Mouse (Mus musculus): ENCODE measurements around the gene Slc9a9. TPM values are rescaled to one million over a fixed set of nuclear protein-coding genes. Genes with fewer than 3 reads are reported as not detected.

The Slc9a9 gene
- polyA plus RNA-seq, 1 experiment from 2014 or later: 2.2 TPM

DNA sequence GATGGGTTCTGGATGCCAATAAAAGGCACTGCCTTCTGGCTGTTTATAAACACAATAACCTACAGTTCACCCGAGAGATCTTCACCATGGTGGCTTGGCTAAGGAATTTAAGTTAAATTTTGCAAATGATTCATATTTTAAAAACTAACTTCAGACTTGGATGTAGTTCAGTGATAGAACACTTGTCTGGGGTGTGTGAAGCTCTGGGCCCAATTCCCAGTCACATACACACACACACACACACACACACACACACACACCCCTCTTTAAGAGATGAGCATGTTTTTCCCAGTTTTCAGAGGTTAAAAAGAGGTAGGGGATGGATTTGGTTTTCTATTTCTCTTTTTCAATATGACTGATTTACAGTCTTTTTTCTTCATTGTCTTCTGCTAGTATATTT, 15.9 kb downstream of the Slc9a9 start:
- H3K27me3 ChIP-seq: no peaks in the 10 kb centered on the region
- H3K9ac ChIP-seq (replicated peaks): no peak overlapping the region
- WGBS: 72% methylated on average over 1 of the region's 1 CpGs

DNA sequence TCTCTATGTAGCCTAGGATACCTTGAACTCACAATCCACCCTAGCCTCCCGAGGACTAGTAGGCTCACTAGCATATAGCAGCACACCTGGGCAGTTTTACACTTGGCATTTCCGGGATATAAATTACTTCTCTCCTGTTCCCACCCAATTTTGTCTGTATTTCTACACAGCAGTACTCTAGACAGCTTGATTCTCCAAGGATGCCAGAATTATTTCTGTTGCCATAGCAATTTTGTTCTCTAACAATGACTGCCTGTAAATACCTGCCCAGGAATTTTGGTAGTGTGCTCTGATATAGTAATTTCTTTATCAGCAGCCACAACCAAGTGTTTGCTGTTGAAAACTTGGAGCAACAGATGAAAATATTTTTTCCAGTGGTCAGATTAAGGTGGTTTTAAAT, 16.7 kb downstream of the Slc9a9 start:
- Histone ChIP-seq H3K9me3 (no peaks in the 10 kb centered on the region), H3K27ac (no peak overlapping the region), H3K4me3 (replicated peaks) (no peak overlapping the region), H3K36me3 (no peaks in the 10 kb centered on the region), H3K4me2 (no peak overlapping the region), H3K4me1 (replicated peaks) (0 out of 2 replicates have a peak, but pooled peaks cover 4% of the 10 kb centered on the region), H3K9ac (replicated peaks) (no peak overlapping the region), H3K27me3 (no peaks in the 10 kb centered on the region)
- WGBS: 72% methylated on average over 2 of the region's 2 CpGs
- no peak for ATAC-seq (ENCODE audit: insufficient number of reproducible peaks, insufficient read depth, low FRiP score, low TSS enrichment, low read depth)

More for the DNA sequence above, 15.9 kb downstream of the Slc9a9 start:
- Histone ChIP-seq H3K27ac (no peak overlapping the region), H3K9me3 (no peaks in the 10 kb centered on the region), H3K4me2 (no peak overlapping the region), H3K4me3 (replicated peaks) (no peak overlapping the region), H3K36me3 (no peaks in the 10 kb centered on the region), H3K4me1 (replicated peaks) (no peaks in the 10 kb centered on the region)
- ATAC-seq (ENCODE audit: insufficient number of reproducible peaks, insufficient read depth, low FRiP score, low TSS enrichment, low read depth): no peak

DNA sequence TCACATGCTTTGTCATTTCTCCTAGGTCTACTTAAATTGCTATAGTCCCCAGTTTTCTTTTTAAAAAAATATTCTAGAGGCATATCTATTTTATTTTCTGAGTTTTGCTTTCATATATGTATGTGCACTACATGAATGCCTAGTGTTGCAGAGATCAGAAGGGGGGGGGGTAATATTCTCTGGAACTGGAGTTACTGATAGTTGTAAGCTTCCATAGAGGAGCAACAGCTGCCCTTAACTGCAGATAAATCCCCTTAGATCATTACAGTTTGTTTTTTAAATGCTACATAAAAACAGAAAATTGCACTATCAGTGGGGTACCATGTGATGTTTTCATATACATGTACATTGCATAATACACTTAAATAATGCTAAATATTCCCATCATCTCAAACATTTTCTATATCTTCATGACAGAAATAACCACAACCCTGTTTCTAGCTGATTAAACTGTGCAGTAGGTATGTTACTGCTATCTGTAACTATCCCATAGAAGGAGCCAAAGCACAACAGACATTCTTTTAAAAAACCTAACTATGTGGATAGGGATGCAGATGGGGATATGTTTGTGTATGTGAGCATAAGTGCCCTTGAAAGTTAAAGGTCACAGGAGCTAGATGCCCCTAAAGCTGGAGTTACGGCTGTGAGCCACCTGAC, 17.6 kb downstream of the Slc9a9 start:
- H3K27me3 ChIP-seq: no peaks in the 10 kb centered on the region
- no peak overlapping the region for H3K4me2 ChIP-seq
- no peak overlapping the region for H3K9ac ChIP-seq (replicated peaks)
- H3K27ac ChIP-seq: no peak overlapping the region
- peaks cover 12% of the 10 kb centered on the region for H3K4me1 ChIP-seq (replicated peaks)
- H3K9me3 ChIP-seq: no peaks in the 10 kb centered on the region
- H3K36me3 ChIP-seq: no peaks in the 10 kb centered on the region
- WGBS: 96% methylated on average over 1 of the region's 1 CpGs
- no peak overlapping the region for H3K4me3 ChIP-seq (replicated peaks)
- no peak for ATAC-seq (ENCODE audit: insufficient number of reproducible peaks, insufficient read depth, low FRiP score, low TSS enrichment, low read depth)

DNA sequence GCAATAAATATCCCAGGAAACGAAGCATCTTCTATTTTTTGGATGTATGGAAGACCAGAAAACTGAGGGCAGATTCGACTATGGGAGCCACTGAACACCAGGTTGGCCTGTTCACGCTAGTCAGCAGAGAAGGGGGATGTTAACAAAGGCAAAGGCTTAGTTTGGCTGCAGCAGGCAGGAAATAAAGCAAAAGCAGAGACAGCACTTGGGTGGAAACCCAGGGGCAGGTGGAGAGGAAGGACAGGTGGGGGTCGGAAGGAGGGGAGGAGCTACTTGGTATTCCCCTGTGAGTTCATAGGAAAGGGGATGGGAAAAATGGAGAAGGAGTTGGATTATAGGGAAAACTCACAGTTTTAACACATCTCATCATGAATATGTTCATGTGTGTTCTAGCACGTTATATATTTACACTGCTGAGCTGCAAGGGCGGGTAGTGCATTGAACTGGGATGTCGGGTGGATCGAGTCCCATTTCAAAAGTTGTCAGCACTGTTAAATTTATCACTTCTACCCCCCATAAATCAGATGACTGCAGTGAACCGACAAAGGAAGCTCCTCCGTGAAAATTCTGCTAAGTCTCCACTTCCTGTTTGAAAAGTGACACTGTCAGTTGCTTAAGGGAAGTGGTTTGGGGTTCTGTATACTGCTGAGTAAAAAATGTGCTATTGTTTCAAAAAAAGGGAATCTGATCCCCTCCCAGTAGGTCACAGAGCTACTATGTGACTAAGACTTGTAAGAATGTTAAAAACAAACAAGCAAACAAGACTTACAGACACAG, 21.8 kb downstream of the Slc9a9 start:
- no peak overlapping the region for H3K27ac ChIP-seq
- peaks cover 12% of the 10 kb centered on the region for H3K4me1 ChIP-seq (replicated peaks)
- no peaks in the 10 kb centered on the region for H3K27me3 ChIP-seq
- ATAC-seq (ENCODE audit: insufficient number of reproducible peaks, insufficient read depth, low FRiP score, low TSS enrichment, low read depth): no peak
- no peaks in the 10 kb centered on the region for H3K36me3 ChIP-seq
- H3K9ac ChIP-seq (replicated peaks): no peak overlapping the region
- H3K9me3 ChIP-seq: no peaks in the 10 kb centered on the region
- WGBS: 37% methylated on average over 10 of the region's 10 CpGs
- no peak overlapping the region for H3K4me2 ChIP-seq
- H3K4me3 ChIP-seq (replicated peaks): no peak overlapping the region

DNA sequence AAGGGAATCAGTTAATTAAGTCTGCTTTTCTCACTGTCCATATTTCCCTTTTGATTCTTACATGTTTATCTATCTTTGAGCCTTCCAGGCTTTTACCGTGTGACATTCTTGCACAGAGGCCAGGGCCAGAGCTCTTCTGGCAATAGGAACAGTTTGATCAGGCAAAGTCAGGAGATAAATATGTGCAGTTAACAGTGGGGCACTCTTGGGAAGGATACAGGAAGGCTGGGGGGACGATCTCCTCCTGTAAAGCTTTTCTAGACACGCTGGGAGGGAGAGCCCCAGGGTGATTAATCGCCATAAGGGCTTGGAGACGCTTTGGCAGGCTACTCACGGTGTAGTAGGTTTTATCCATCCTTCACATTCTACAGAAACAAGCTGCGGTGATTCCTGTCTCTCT, 22.4 kb downstream of the Slc9a9 start:
- no peak for ATAC-seq (ENCODE audit: insufficient number of reproducible peaks, insufficient read depth, low FRiP score, low TSS enrichment, low read depth)
- 36% methylated on average over 7 of the region's 7 CpGs for WGBS
- Histone ChIP-seq H3K27ac (no peak overlapping the region), H3K9me3 (no peaks in the 10 kb centered on the region), H3K27me3 (no peaks in the 10 kb centered on the region), H3K4me2 (no peak overlapping the region), H3K4me1 (replicated peaks) (peaks cover 12% of the 10 kb centered on the region), H3K4me3 (replicated peaks) (no peak overlapping the region), H3K9ac (replicated peaks) (no peak overlapping the region), H3K36me3 (no peaks in the 10 kb centered on the region)

DNA sequence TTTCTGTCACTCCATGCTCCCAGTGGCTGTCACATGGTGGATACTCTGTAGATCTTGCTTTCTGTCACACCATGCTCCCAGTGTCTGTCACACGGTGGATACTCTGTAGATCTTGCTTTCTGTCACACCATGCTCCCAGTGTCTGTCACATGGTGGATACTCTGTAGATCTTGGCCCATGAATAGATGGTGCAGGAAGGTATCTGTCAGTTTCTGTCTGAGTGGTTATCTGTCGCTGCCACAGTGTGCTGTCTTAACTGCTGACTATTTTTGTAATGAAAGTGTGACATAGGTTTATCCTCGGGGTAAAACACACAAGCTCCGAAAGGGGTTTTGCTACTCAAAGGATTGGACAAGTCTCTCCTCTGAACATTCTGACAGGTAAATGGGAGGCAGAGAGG, 24.5 kb downstream of the Slc9a9 start:
- Histone ChIP-seq H3K27me3 (no peaks in the 10 kb centered on the region), H3K9me3 (no peaks in the 10 kb centered on the region), H3K4me1 (replicated peaks) (peaks cover 12% of the 10 kb centered on the region), H3K9ac (replicated peaks) (no peak overlapping the region), H3K4me2 (no peak overlapping the region), H3K36me3 (no peaks in the 10 kb centered on the region), H3K27ac (no peak overlapping the region), H3K4me3 (replicated peaks) (no peak overlapping the region)
- 86% methylated on average over 4 of the region's 4 CpGs for WGBS
- no peak for ATAC-seq (ENCODE audit: insufficient number of reproducible peaks, insufficient read depth, low FRiP score, low TSS enrichment, low read depth)

DNA sequence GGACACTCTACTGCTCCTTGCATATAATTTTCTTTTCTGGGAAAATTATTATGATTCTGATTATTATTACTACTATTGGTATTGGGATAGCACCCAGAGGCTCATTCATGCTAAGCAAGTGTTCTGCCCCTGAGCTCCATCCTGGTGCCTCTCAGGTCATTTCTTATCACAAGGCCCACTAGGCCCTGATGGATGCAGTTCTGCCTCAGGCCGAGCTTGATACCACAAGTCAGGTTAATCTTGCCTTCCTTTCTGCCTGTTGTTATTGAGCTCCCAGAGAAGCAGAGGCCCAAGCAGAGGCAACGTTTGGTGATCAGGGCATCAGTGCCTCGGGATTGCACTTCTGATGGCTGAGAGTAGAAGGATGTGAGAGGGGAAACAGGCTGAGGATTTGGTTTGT, 25.3 kb downstream of the Slc9a9 start:
- ATAC-seq (ENCODE audit: insufficient number of reproducible peaks, insufficient read depth, low FRiP score, low TSS enrichment, low read depth): no peak
- H3K27ac ChIP-seq: no peak overlapping the region
- H3K27me3 ChIP-seq: no peaks in the 10 kb centered on the region
- peaks cover 12% of the 10 kb centered on the region for H3K4me1 ChIP-seq (replicated peaks)
- no peaks in the 10 kb centered on the region for H3K36me3 ChIP-seq
- 85% methylated on average over 3 of the region's 3 CpGs for WGBS
- H3K4me2 ChIP-seq: no peak overlapping the region
- H3K9ac ChIP-seq (replicated peaks): no peak overlapping the region
- no peak overlapping the region for H3K4me3 ChIP-seq (replicated peaks)
- no peaks in the 10 kb centered on the region for H3K9me3 ChIP-seq

DNA sequence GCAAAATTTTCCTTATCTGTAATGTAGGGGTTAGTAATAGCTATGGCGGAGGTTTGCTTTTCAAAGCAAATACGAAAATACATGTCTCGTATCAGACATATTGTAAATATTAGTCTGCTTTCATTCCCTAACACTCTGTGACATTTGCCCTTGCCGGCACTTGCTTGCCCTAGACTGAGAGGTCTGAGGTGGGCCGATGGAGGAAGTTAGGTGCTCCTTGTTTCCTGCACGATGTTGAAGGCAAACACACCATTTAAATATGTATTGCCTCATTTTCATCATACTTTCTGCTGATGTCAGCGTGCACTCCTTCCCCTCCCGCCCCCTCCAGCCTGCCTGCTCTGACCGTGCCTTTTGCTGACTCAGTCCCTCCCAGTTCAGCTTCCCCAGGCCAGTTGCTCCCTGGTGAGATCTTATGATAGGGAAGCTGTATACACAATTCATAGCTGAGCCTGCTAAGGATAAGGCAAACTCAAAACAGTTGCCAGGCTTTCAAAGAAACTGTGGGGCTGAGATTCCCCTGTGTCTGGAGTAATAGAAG, 26.9 kb downstream of the Slc9a9 start:
- no peaks in the 10 kb centered on the region for H3K9me3 ChIP-seq
- no peak overlapping the region for H3K4me2 ChIP-seq
- H3K9ac ChIP-seq (replicated peaks): no peak overlapping the region
- ATAC-seq (ENCODE audit: insufficient number of reproducible peaks, insufficient read depth, low FRiP score, low TSS enrichment, low read depth): no peak
- H3K4me1 ChIP-seq (replicated peaks): peaks cover 11% of the 10 kb centered on the region
- H3K27ac ChIP-seq: no peak overlapping the region
- 75% methylated on average over 9 of the region's 9 CpGs for WGBS
- H3K27me3 ChIP-seq: no peaks in the 10 kb centered on the region
- H3K4me3 ChIP-seq (replicated peaks): no peak overlapping the region
- no peaks in the 10 kb centered on the region for H3K36me3 ChIP-seq

DNA sequence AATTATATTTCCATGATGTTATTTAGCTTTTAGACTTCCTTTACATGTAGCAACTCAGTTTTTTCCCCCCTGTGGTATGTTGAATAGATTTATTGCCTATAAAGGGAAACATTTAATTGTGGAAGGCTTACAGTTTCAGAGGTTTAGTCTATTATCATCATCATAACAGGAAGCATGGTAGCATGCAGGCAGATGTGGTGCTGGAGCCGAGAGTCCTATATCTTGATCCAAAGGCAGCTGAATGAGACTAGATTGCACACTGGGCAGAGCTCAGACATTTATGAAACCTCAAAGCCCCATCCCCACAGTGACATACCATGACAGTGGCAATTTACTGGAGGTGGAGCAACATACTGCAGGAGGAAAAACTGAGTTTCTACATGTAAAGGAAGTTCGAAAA, 28.5 kb downstream of the Slc9a9 start:
- no peak overlapping the region for H3K4me3 ChIP-seq (replicated peaks)
- H3K27me3 ChIP-seq: no peaks in the 10 kb centered on the region
- no peak overlapping the region for H3K4me2 ChIP-seq
- no peak overlapping the region for H3K9ac ChIP-seq (replicated peaks)
- H3K4me1 ChIP-seq (replicated peaks): peaks cover 11% of the 10 kb centered on the region
- H3K9me3 ChIP-seq: no peaks in the 10 kb centered on the region
- H3K27ac ChIP-seq: no peak overlapping the region
- 84% methylated on average over 2 of the region's 2 CpGs for WGBS
- ATAC-seq (ENCODE audit: insufficient number of reproducible peaks, insufficient read depth, low FRiP score, low TSS enrichment, low read depth): no peak
- H3K36me3 ChIP-seq: no peaks in the 10 kb centered on the region

DNA sequence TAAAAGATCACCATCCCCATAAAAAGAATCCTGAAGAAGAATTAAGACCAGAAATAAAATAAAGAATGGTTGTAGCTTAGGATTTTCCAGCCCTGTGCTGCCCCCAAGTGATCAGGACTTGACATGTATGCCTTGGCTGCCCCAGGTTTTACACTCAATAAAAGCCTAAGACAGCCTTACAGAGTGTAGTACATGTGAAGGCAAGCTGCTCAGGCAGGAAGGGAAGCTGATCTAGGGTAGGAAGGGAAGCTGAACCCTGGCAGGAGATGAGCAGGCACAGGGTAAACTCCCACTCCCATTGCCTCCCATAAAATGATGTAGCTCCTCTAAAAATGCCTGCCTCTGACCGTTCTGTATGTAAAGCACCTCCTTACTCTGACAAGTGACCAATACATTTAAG, 30.8 kb downstream of the Slc9a9 start:
- H3K27ac ChIP-seq: no peak overlapping the region
- no peak for ATAC-seq (ENCODE audit: insufficient number of reproducible peaks, insufficient read depth, low FRiP score, low TSS enrichment, low read depth)

DNA sequence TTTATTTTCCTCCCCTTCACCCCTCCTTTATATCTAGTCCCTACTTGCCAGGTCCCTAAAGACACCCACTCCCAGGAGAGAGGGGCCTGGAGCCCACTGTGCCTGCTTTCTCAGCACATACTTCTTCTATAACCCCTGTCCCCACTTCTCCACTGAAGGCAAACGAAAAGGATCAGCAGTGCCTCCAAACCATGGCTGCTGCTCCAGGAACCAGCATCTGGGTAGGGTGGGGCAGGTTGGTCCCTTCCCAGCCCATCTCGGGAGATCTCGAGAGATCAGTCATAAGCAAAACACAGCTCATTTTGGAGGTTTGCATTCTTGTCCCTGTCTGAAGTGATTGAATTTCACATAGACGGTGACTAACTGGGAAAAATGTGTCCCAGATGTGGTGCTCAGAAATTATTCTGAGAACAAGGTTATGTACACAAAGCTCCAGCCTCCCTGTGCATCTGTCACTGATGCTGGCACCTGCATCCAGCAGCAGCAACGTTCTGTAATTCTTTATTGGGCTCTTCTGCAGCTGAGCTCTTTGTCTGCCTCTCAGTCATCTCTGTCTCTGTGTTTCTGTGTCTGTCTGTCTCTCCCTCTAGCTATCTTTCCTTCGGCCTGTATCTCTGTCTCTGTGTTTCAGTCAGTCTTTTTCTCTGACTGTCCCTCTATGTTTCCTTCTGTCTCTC, 31.6 kb downstream of the Slc9a9 start:
- Histone ChIP-seq H3K27ac (no peak overlapping the region), H3K4me2 (no peak overlapping the region), H3K4me1 (replicated peaks) (peaks cover 11% of the 10 kb centered on the region), H3K9ac (replicated peaks) (no peak overlapping the region), H3K9me3 (no peaks in the 10 kb centered on the region), H3K4me3 (replicated peaks) (no peak overlapping the region), H3K27me3 (no peaks in the 10 kb centered on the region), H3K36me3 (no peaks in the 10 kb centered on the region)
- no peak for ATAC-seq (ENCODE audit: insufficient number of reproducible peaks, insufficient read depth, low FRiP score, low TSS enrichment, low read depth)
- WGBS: 58% methylated on average over 6 of the region's 6 CpGs

More for the DNA sequence above, 30.8 kb downstream of the Slc9a9 start:
- Histone ChIP-seq H3K9ac (replicated peaks) (no peak overlapping the region), H3K4me2 (no peak overlapping the region), H3K36me3 (no peaks in the 10 kb centered on the region), H3K4me1 (replicated peaks) (peaks cover 11% of the 10 kb centered on the region), H3K9me3 (no peaks in the 10 kb centered on the region), H3K27me3 (no peaks in the 10 kb centered on the region), H3K4me3 (replicated peaks) (no peak overlapping the region)
- 83% methylated on average over 1 of the region's 1 CpGs for WGBS

Measured in limb, embryonic 12.5 days (tissue).